Mouse (Mus musculus) cortical plate, adult 2 months (tissue): Measurements from ENCODE around the gene Fam210b.

Experiments
- CTCF ChIP-seq: fragments of 200-500 bp; IDR thresholded peaks from 2 replicates; pipeline ENCODE4 v1.5.1; 2011; ENCODE audit warnings: mild to moderate bottlenecking, control low read depth, low read length; ENCODE audit not compliant: insufficient read depth; ENCODE audit errors: extremely low read depth
- POLR2A ChIP-seq: fragments of 200-500 bp; IDR thresholded peaks from 2 replicates; pipeline ENCODE4 v1.6.1; 2011; ENCODE audit warnings: mild to moderate bottlenecking, low read length, control low read depth; ENCODE audit not compliant: insufficient read depth; ENCODE audit errors: extremely low read depth

DNA sequence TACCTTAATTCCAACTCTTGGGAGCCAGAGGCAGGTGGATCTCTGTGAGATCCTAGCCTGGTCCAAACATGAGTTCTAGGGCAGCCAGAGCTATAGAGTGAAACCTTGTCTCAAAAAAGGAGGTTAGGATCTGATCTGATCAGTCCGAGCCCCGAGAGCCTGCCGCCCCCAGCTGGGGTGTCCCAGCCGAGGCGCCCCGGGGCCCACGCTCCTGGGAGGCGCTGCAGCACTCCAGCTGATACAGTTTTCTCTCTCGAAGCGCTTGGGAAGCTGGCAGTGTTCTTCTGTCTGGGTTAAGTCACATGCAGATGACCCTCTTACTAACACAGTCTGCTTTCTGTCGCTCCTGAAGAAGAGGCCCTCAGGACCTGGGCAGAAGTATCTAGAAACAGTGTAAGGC, 36.0 kb downstream of the Fam210b start:
- no peak for TF ChIP-seq CTCF
- TF ChIP-seq POLR2A = no peak
